Comparison of ENCODE assay signal across 10 mouse cellular contexts in the genomic region with DNA sequence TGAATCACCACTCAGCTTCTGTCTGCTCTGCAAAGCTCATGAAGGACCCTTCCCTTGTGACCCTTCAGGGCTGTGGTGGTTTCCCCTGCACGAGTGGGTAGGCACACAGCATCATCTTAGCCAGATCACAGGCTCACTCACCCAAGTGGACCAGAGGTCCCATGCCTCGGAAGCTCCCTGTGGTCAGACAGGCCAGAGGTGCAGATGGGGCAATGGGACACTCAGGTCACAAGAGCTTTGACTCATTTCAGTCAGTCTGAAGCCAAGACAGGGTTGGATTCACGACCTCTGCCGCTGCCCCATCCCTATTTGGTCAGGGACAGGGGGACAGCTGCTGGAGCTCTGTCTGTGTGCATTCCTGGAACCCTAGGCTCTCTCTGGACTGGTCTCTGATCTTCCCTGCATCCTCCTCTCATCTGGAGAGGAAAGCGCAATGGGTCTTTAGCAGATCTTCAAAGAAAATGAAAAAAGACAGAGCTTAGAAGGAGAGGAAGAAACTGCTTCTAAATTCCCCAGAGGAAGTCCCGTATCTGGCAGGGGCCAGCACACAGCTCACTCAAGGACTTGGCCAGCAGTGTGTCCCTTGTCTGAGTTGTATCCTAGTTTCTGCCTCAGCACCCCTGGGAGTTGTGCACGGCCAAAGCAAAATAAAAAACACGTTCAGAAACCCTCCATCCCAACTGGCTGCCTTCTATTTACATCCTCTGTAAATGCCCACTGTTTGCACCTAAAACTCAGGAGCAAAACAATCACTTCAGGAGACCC. TPM values are rescaled to one million over a fixed set of nuclear protein-coding genes. Genes with fewer than 3 reads are reported as not detected.
DNase-seq lines count a peak whose midpoint lies in the region; ATAC-seq and TF ChIP-seq lines count a peak whose summit lies in the region.
"Had no signal": no experiment of that assay in that cellular context is flagged by ENCODE, and none has a peak within 500 bp of the region (broad histone marks: within the 10 kb centered on the region; RNA-seq: fewer than 3 reads in every experiment).

No protein-coding gene starts in this region.

- DNase-seq in adrenal gland, postnatal 14 days: peak; percentile 50
- no peak for DNase-seq in adrenal gland, adult 8-10 months
- no peak for DNase-seq in heart, postnatal 0 days (ENCODE audit: low spot score)
- DNase-seq in cerebellum, adult 8-10 months: no peak
- no peak for DNase-seq in embryo, embryonic 10 days (ENCODE audit: low spot score)
- DNase-seq in frontal cortex, postnatal 14 days (ENCODE audit: low spot score in 2 of 2): no peak

- TF ChIP-seq EP300 in heart, postnatal 0 days (IDR thresholded peaks at IDR 0.05; ENCODE audit: low read depth): no peak

- peak overlapping the region; percentile 64 for H3K4me2 ChIP-seq in embryonic facial prominence, embryonic 12.5 days (replicated peaks)
- peak overlapping the region; percentile 68 for H3K4me2 ChIP-seq in heart, postnatal 0 days (ENCODE audit: low read depth, low read length)
- H3K4me2 ChIP-seq in midbrain, embryonic 12.5 days (replicated peaks): peak overlapping the region; percentile 60

- WGBS in embryonic facial prominence, embryonic 12.5 days: 26% methylated on average over 8 of the region's 8 CpGs
- 32% methylated on average over 8 of the region's 8 CpGs for WGBS in heart, postnatal 0 days
- 33% methylated on average over 8 of the region's 8 CpGs for WGBS in midbrain, embryonic 12.5 days

- no peaks in the 10 kb centered on the region for H3K36me3 ChIP-seq in embryonic facial prominence, embryonic 12.5 days
- no peaks in the 10 kb centered on the region for H3K36me3 ChIP-seq in heart, postnatal 0 days (replicated peaks; ENCODE audit: control insufficient read depth, insufficient read depth, low read length)
- H3K36me3 ChIP-seq in midbrain, embryonic 12.5 days: no peaks in the 10 kb centered on the region

- H3K27me3 ChIP-seq in embryonic facial prominence, embryonic 12.5 days: peaks cover 37% of the 10 kb centered on the region
- peaks cover 27% of the 10 kb centered on the region for H3K27me3 ChIP-seq in heart, postnatal 0 days (ENCODE audit: control insufficient read depth, insufficient read depth, low read length)
- H3K27me3 ChIP-seq in midbrain, embryonic 12.5 days: peaks cover 53% of the 10 kb centered on the region

- ATAC-seq in embryonic facial prominence, embryonic 12.5 days (ENCODE audit: insufficient number of reproducible peaks, insufficient read depth, low FRiP score, low TSS enrichment): no peak
- no peak for ATAC-seq in heart, postnatal 0 days (ENCODE audit: insufficient read depth, low read depth)
- ATAC-seq in midbrain, embryonic 12.5 days (ENCODE audit: low FRiP score, low read depth): no peak

- H3K4me3 ChIP-seq in embryonic facial prominence, embryonic 12.5 days: peak overlapping the region; percentile 37
- peak overlapping the region; percentile 47 for H3K4me3 ChIP-seq in heart, postnatal 0 days (ENCODE audit: low read depth, low read length)
- H3K4me3 ChIP-seq in midbrain, embryonic 12.5 days: peak overlapping the region; percentile 36

- H3K27ac ChIP-seq in embryonic facial prominence, embryonic 12.5 days: no peak overlapping the region
- no peak overlapping the region for H3K27ac ChIP-seq in heart, postnatal 0 days (ENCODE audit: low read depth)
- H3K27ac ChIP-seq in midbrain, embryonic 12.5 days (replicated peaks): no peak overlapping the region

- no peak; the same call in 1 of the 2 replicates for TF ChIP-seq CTCF in heart, postnatal 0 days (IDR thresholded peaks at IDR 0.05; ENCODE audit: low read depth)

- H3K9me3 ChIP-seq in embryonic facial prominence, embryonic 12.5 days: 0 out of 2 replicates have a peak, but pooled peaks cover 9% of the 10 kb centered on the region
- peaks cover 6% of the 10 kb centered on the region; the same call in 1 of the 2 replicates for H3K9me3 ChIP-seq in heart, postnatal 0 days (replicated peaks; ENCODE audit: control insufficient read depth, low read length)
- no peaks in the 10 kb centered on the region for H3K9me3 ChIP-seq in midbrain, embryonic 12.5 days

- peaks cover 21% of the 10 kb centered on the region for H3K4me1 ChIP-seq in embryonic facial prominence, embryonic 12.5 days
- H3K4me1 ChIP-seq in heart, postnatal 0 days (ENCODE audit: control insufficient read depth, insufficient read depth): peaks cover 25% of the 10 kb centered on the region; the same call in 1 of the 2 replicates
- peaks cover 20% of the 10 kb centered on the region for H3K4me1 ChIP-seq in midbrain, embryonic 12.5 days

- no peak overlapping the region for H3K9ac ChIP-seq in embryonic facial prominence, embryonic 12.5 days
- H3K9ac ChIP-seq in heart, postnatal 0 days (replicated peaks; ENCODE audit: low read depth, low read length): no peak overlapping the region
- no peak overlapping the region for H3K9ac ChIP-seq in midbrain, embryonic 12.5 days (replicated peaks)

RNA-seq across cellular contexts. Expression of a gene that starts 0.8 kb away (rescaled TPM):
- total RNA-seq in adrenal gland, postnatal 14 days (2021): 10.0 and 11.9 TPM in 2 replicates
- 10 to 100 TPM in 3 of 4 experiments, 1 to 10 TPM in 1; 7.6 to 14.0 (median 10.5) TPM for total RNA-seq in adrenal gland, adult 8-10 months (2022)
- polyA plus RNA-seq in embryonic facial prominence, embryonic 12.5 days (2016; fragmentation: Nextera tagmentation; extraction: Ambion mirVana): 0.99 and 1.1 TPM in 2 replicates
- 0.54 and 4.0 TPM in 2 replicates for total RNA-seq in heart, postnatal 0 days (2014; rRNA removed; ENCODE audit: low replicate concordance)
- 0.60 and 0.71 TPM in 2 replicates for polyA plus RNA-seq in heart, postnatal 0 days (2015; fragmentation: Nextera tagmentation; extraction: Ambion mirVana)
- 0.50 and 0.66 TPM in 2 replicates for polyA plus RNA-seq in midbrain, embryonic 12.5 days (2016; fragmentation: Nextera tagmentation; extraction: Ambion mirVana)
- polyA plus RNA-seq: liver, adult 2 months had no signal

RNA-seq across cellular contexts. Expression of a gene that starts 40.6 kb away (rescaled TPM):
- 0.26 TPM in 1 of 2 replicates, not detected in the other for total RNA-seq in adrenal gland, postnatal 14 days (2021)
- total RNA-seq in adrenal gland, adult 8-10 months (2022): not detected
- polyA plus RNA-seq in embryonic facial prominence, embryonic 12.5 days (2016; fragmentation: Nextera tagmentation; extraction: Ambion mirVana): not detected in 2 replicates
- not detected in 2 replicates for total RNA-seq in heart, postnatal 0 days (2014; rRNA removed; ENCODE audit: low replicate concordance)
- not detected in 2 replicates for polyA plus RNA-seq in heart, postnatal 0 days (2015; fragmentation: Nextera tagmentation; extraction: Ambion mirVana)
- not detected in 2 replicates for polyA plus RNA-seq in midbrain, embryonic 12.5 days (2016; fragmentation: Nextera tagmentation; extraction: Ambion mirVana)
- total RNA-seq: adrenal gland, postnatal 25 days; liver, adult 2 months had no signal
- polyA plus RNA-seq: liver, adult 2 months had no signal
